Mouse (Mus musculus): Measurements from ENCODE around the gene Dynlt1b.
"Not testable (repeated sequence)": the region's sequence is repeated elsewhere in the genome, so short reads cannot be mapped to it uniquely, and the experiment has no call there.

GRCm38 (mm10) chr17:6380182-6380841 is 49.6 kb upstream of the Dynlt1b start:
- not testable (repeated sequence) for TF ChIP-seq POLR2A (IDR thresholded peaks at IDR 0.05; ENCODE audit: insufficient read depth, low read depth, low read length); CTCF (IDR thresholded peaks at IDR 0.05); EP300 (IDR thresholded peaks at IDR 0.05; ENCODE audit: insufficient read depth, low read depth, low read length)
